8 mouse cellular contexts compared by ENCODE assay signal in genomic region chr10:68355471-68356092, GRCm38 (mm10).
DNase-seq lines count a peak whose midpoint lies in the region; ATAC-seq and TF ChIP-seq lines count a peak whose summit lies in the region.

No protein-coding gene starts in this region.

- peak overlapping the region; percentile 28 for H3K4me2 ChIP-seq in heart, postnatal 0 days (ENCODE audit: low read depth, low read length)
- peak overlapping the region; percentile 34 for H3K4me2 ChIP-seq in forebrain, embryonic 14.5 days (ENCODE audit: low read length)

- WGBS in heart, postnatal 0 days, result 47% methylated on average over 6 of the region's 6 CpGs
- 2% methylated on average over 6 of the region's 6 CpGs for WGBS in forebrain, embryonic 14.5 days

- no peak for DNase-seq in heart, postnatal 0 days (ENCODE audit: low spot score)
- DNase-seq in heart, postnatal 25 days (ENCODE audit: low spot score), result no peak
- peak; percentile 60 for DNase-seq in NIH3T3 (ENCODE audit: low read depth)
- peak; percentile 81 for DNase-seq in forebrain, embryonic 14.5 days (ENCODE audit: low spot score)
- peak; percentile 12 for DNase-seq in lung, postnatal 36 days
- DNase-seq in testis, postnatal 14 days (ENCODE audit: low spot score), result no peak
- DNase-seq in cerebellum, postnatal 25 days, result no peak
- no peak for DNase-seq in right cerebral cortex, adult 18-20 months

- no peaks in the 10 kb centered on the region for H3K27me3 ChIP-seq in heart, postnatal 0 days (ENCODE audit: control insufficient read depth, insufficient read depth, low read length)
- H3K27me3 ChIP-seq in forebrain, embryonic 14.5 days (replicated peaks; ENCODE audit: control insufficient read depth, insufficient read depth, low read length), result no peaks in the 10 kb centered on the region

- intact Hi-C loops in heart, postnatal 25 days (cut with DNase I), result loop anchor here (10.0 kb wide), 1 partner anchor 89 kb away; no protein-coding TSS in a partner anchor

- H3K4me1 ChIP-seq in heart, postnatal 0 days (ENCODE audit: control insufficient read depth, insufficient read depth), result no peaks in the 10 kb centered on the region
- peaks cover 7% of the 10 kb centered on the region for H3K4me1 ChIP-seq in forebrain, embryonic 14.5 days (ENCODE audit: control insufficient read depth, insufficient read depth, low read length)

- 0 out of 2 replicates have a peak, but pooled peaks cover 3% of the 10 kb centered on the region for H3K9me3 ChIP-seq in heart, postnatal 0 days (replicated peaks; ENCODE audit: control insufficient read depth, low read length)
- H3K9me3 ChIP-seq in forebrain, embryonic 14.5 days (replicated peaks; ENCODE audit: control insufficient read depth, low read length), result no peaks in the 10 kb centered on the region

- TF ChIP-seq CTCF in heart, postnatal 0 days (IDR thresholded peaks at IDR 0.05; ENCODE audit: low read depth), result no peak

- H3K4me3 ChIP-seq in heart, postnatal 0 days (ENCODE audit: low read depth, low read length), result no peak overlapping the region
- H3K4me3 ChIP-seq in forebrain, embryonic 14.5 days (ENCODE audit: low read depth, low read length), result no peak overlapping the region

- no peaks in the 10 kb centered on the region for H3K36me3 ChIP-seq in heart, postnatal 0 days (replicated peaks; ENCODE audit: control insufficient read depth, insufficient read depth, low read length)
- H3K36me3 ChIP-seq in forebrain, embryonic 14.5 days (ENCODE audit: control insufficient read depth, insufficient read depth, low read length), result no peaks in the 10 kb centered on the region

- no peak for TF ChIP-seq EP300 in heart, postnatal 0 days (IDR thresholded peaks at IDR 0.05; ENCODE audit: low read depth)

- 0 out of 2 replicates have a peak overlapping the region, but pooled peaks have one; percentile 25 for H3K9ac ChIP-seq in heart, postnatal 0 days (replicated peaks; ENCODE audit: low read depth, low read length)
- H3K9ac ChIP-seq in forebrain, embryonic 14.5 days (ENCODE audit: low read length), result no peak overlapping the region

- H3K27ac ChIP-seq in heart, postnatal 0 days (ENCODE audit: low read depth), result peak overlapping the region; percentile 59
- H3K27ac ChIP-seq in forebrain, embryonic 14.5 days (ENCODE audit: low read depth, low read length), result peak overlapping the region; percentile 41; the same call in 1 of the 2 replicates

- ATAC-seq in heart, postnatal 0 days (ENCODE audit: insufficient read depth, low read depth), result no peak
- peak; percentile 78 for ATAC-seq in forebrain, embryonic 14.5 days

Comparison
In these comparisons a context has a peak if more than half of its experiments do, and no peak if none do; other contexts are left out.
1. DNase-seq: peak in NIH3T3 (single experiment), forebrain, embryonic 14.5 days (single experiment) and lung, postnatal 36 days (single experiment); none in heart, postnatal 0 days (single experiment), heart, postnatal 25 days (single experiment), testis, postnatal 14 days (single experiment), cerebellum, postnatal 25 days (0 of 2) and right cerebral cortex, adult 18-20 months (single experiment).